Mouse (Mus musculus) cerebellum, adult 9-11 months (tissue): Measurements from ENCODE around the gene Lpcat2b.

ENCODE experiments used
- DNase-seq: peaks from one replicate; pipeline ENCODE4 v3.0.0; 2022

Lpcat2b gene

DNA sequence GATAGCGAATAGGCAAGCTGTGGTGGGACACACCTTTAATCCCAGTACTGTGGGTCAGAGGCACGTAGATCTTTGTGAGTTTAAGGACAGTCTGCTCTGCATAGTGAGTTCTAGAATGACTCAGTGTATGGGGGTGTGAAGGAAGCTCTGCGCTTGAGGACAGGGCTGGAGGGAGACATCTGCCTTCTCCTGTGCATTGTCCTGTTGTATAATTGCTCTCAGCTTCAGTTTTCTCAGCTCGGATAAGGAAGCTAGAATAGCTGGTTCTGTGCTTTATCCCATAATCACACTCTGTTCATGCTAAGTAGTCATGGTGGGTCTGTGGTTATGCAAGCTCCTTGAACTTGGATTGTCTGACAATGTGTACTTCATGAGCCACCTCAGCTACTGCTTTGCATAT lies 17.4 kb downstream of the Lpcat2b start:
- no peak for DNase-seq

DNA sequence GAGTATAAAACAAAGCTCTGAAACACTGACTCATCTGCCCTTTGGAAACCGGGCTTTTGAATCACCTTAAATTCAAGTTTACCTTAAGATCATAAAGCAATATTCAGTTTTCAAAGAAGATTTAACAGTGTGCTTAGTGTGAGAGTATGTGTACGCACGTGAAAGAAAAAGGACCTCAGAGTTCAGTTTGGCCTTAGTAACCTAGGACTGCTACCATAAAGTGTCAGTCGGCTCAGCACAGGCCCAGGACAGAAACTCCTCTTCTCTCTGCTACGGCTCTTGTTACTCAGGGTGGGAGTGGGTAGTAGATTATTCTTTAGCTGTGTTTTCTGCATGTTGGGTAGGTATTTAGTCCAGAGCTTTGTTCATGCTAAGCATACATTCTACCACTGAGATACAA lies 18.3 kb downstream of the Lpcat2b start:
- DNase-seq: no peak

DNA sequence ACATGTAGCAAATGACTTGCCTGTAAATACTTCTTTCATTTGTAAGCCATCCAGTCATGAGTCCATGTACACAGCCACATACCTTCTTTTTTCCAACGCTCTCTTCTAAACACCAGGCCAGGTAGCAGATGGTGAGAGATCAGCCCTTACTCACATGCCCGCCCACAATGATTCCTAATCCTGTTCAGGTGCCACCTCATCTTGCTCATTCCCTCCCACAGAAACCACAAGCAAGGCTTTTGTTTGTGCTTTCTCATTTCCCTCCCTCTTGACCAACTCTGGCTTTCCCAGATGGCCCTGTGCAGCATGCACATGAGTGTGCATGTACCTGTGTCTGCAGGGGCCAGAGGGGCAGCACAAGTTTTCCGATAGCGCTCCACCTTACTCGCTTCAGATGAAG lies 18.9 kb downstream of the Lpcat2b start:
- no peak for DNase-seq

DNA sequence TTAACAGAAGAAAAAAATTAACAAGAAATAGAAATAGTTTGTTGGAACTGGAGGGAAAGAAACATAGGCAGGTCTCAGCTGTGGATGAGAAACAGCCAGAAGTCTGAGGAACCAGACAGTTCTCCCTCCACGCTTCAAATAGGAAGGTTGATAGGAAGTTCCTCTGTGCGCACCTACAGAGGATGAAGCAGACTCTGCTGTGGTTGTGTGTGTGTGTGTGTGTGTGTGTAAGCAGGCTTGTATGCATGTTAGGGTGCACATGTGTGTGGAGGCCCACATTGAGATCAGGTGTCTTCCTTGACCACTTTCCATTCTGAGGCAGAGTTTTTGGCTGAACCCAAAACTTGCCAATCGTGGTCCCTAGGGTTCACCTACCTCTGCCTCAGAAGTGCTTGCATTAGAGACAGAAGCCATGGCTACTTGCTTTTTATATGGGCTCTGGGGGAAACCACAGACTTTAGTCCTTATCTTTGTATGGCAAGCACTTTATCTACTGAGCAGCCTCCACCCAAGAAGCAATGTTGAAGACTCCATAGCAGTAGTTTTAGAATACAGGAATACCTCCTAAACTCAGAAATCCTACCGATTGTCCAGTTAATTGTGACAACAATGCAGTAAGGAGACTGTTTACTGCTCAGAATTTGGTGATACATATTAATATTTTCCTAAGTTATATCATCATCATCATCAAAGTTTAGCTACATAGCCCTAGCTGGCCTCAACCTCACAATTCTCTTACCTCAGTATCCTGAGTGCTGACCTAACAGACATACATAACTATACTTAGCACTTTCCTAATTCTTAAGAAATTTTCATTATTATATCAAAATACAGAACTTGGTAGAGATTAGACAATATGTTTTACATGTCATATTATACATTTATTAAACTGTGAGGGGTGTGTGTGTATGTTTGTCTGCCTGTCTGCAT lies 31.1 kb downstream of the Lpcat2b start:
- DNase-seq: no peak

DNA sequence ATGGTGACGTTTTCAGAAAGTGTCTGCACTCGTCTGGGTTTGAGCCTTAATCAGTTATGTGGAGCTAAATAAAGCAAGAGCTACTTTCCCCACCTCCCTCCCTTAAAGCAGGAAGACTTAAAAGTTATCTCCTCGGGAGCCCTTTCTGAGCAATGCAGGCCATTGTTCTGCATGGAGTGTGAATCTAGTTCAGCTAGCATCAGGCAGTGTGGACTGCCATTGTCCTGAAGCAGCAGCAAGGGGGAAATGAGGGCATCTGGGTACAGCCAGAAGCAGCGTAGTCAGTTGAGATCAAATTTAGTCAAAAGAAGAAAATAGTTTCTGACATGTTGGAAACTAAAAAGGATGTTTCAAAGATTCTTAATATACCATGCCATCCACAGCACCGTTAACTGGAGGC lies 35.2 kb downstream of the Lpcat2b start:
- DNase-seq: no peak

DNA sequence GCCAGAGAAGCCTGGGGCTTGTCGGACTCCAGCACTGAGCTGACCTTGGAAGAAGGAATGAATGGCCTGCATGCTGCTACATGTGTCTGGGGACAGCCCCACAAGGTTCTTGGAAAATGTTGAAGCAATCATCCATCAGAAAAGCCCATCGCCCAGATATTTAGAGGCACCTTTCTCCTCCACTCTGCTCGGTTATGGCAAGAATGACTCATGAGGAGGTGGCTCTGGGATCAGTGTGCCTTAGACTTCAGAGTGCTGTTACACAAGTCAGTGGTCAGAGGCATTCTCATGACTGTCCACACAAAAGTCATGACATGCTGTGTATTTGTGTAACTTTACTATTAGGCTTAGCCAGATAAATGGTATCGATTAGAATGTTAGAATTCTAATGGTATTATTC lies 35.7 kb downstream of the Lpcat2b start:
- no peak for DNase-seq

DNA sequence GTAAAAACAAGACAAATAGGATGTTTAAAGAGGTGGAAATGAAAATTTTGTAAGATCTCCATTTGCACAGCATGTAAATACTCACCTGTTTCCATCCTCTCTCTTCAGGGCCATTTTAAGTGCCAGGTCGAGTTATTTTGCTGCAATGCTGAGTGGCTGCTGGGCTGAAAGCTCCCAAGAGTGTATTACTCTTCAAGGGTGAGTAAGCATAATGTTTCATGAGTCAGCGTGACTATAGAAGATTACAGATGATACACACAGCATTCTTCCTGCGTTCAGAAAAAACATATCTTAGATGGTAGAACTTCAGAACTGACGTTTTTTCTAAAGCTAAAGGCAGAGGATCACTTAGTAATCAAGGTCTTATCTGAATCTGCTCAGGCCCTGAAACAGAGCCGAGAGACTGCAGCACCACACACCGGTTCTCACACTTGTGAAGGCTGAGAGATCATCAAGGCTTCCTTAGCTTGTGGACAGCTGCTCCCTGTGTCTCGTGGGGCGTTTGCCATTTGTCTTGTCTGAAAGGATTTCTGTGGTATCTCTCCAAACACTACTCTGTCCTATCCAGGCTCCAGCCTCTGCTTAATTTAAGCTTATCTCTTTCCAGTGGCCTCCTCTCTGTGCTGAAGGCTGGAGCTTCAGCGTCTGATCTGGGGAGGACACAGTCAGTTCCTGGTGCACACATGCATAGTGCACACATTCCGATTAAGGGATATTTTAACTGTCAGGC lies 39.4 kb downstream of the Lpcat2b start:
- no peak for DNase-seq

DNA sequence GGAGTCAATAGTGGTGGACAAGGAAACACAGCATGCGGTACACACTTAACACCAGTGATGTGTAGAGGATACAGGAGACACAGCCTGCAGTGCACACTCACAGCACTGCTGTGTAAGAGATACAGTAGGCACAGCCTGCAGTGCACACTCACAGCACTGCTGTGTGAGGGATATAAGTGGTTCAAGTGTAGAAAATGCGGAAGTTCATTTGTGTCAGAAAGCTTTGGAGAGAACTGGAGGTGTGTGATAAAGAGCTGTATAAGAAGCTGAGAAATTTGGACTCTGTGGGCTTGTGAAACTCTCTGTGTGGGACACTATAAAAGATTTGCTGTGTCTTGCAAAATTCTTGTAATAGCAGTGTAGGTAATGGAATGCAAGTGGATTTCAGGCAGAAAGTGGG lies 48.8 kb downstream of the Lpcat2b start:
- DNase-seq: no peak
